Mouse (Mus musculus) cortical plate, adult 2 months (tissue): ENCODE data around the gene Fat4.

Experiments
- CTCF ChIP-seq: fragments of 200-500 bp; IDR thresholded peaks from 2 replicates; pipeline ENCODE4 v1.5.1; 2011; ENCODE audit warnings: mild to moderate bottlenecking, control low read depth, low read length; ENCODE audit not compliant: insufficient read depth; ENCODE audit errors: extremely low read depth
- POLR2A ChIP-seq: fragments of 200-500 bp; IDR thresholded peaks from 2 replicates; pipeline ENCODE4 v1.6.1; 2011; ENCODE audit warnings: mild to moderate bottlenecking, low read length, control low read depth; ENCODE audit not compliant: insufficient read depth; ENCODE audit errors: extremely low read depth

- TF ChIP-seq CTCF = no peak
- TF ChIP-seq POLR2A = no peak
These were observed 21.8 kb downstream of the Fat4 start for GRCm38 (mm10) chr3:38908426-38909111.
